Mouse (Mus musculus) MEL (cell line): ENCODE data around the gene Dapk3. TPM values are rescaled to one million over a fixed set of nuclear protein-coding genes. Genes with fewer than 3 reads are reported as not detected.

Source experiments
- DNase-seq: peaks from one replicate; pipeline ENCODE4 v3.0.0; 2011; ENCODE audit warnings: low read depth, low spot score
- H3K27ac ChIP-seq: 2 replicates; pipeline ENCODE4 v1.5.1; 2012; ENCODE audit warnings: low read depth, mild to moderate bottlenecking, control low read depth, low read length, moderate library complexity; ENCODE audit not compliant: control insufficient read depth
- H3K27me3 ChIP-seq, 2 experiments: fragments of 150-350 bp in 1 of 2; sonication (generic) in 1 of 2; 2 replicates each; pipeline ENCODE4 v1.6.1; 2012; ENCODE audit warnings: low read length in 2 of 2, mild to moderate bottlenecking in 2 of 2, improper control_type of control experiment in 1 of 2, moderate library complexity in 1 of 2; ENCODE audit not compliant: insufficient read depth in 2 of 2, control insufficient read depth in 1 of 2
- H3K36me3 ChIP-seq, 2 experiments: 2 replicates each; pipeline ENCODE4 v1.6.1; 2012 to 2014; ENCODE audit warnings: low read length in 2 of 2, improper control_type of control experiment in 1 of 2, inconsistent platforms in 1 of 2, mild to moderate bottlenecking in 1 of 2; ENCODE audit not compliant: insufficient read depth in 2 of 2, control insufficient read depth in 1 of 2
- H3K4me1 ChIP-seq, 2 experiments: fragments of 150-350 bp in 1 of 2; sonication (generic) in 1 of 2; 2 replicates each; pipeline ENCODE4 v1.6.1; 2012; ENCODE audit warnings: low read length in 2 of 2, improper control_type of control experiment in 1 of 2, mild to moderate bottlenecking in 1 of 2; ENCODE audit not compliant: insufficient read depth in 2 of 2, control insufficient read depth in 1 of 2
- H3K4me3 ChIP-seq, 2 experiments: fragments of 150-350 bp in 1 of 2; sonication (generic) in 1 of 2; 2 replicates each; pipeline ENCODE4 v1.5.1; 2012; ENCODE audit warnings: low read depth in 2 of 2, low read length in 2 of 2, mild to moderate bottlenecking in 2 of 2, moderate library complexity in 2 of 2, control low read depth in 1 of 2, improper control_type of control experiment in 1 of 2; ENCODE audit not compliant: control insufficient read depth in 1 of 2, insufficient read depth in 1 of 2
- H3K79me2 ChIP-seq: 2 replicates; pipeline ENCODE4 v1.6.1; 2012; ENCODE audit warnings: mild to moderate bottlenecking, low read length, moderate library complexity; ENCODE audit not compliant: control insufficient read depth, poor library complexity, insufficient read depth
- H3K9ac ChIP-seq: 2 replicates; pipeline ENCODE4 v1.6.1; 2012; ENCODE audit warnings: low read depth, mild to moderate bottlenecking, control low read depth, low read length, moderate library complexity; ENCODE audit not compliant: control insufficient read depth, poor library complexity, severe bottlenecking
- H3K9me3 ChIP-seq: fragments of 150-350 bp; sonication (generic); replicated peaks from 2 replicates; pipeline ENCODE4 v1.6.1; 2012; ENCODE audit warnings: mild to moderate bottlenecking, low read length, improper control_type of control experiment, moderate library complexity; ENCODE audit not compliant: insufficient read depth
- CHD1 ChIP-seq: IDR thresholded peaks from 2 replicates; pipeline ENCODE4 v1.6.1; 2012; ENCODE audit warnings: low read depth, mild to moderate bottlenecking, inconsistent platforms, low read length, improper control_type of control experiment
- ELF1 ChIP-seq: IDR thresholded peaks from 2 replicates; pipeline ENCODE4 v1.6.1; 2014; ENCODE audit warnings: low read depth, mild to moderate bottlenecking, inconsistent platforms, low read length, improper control_type of control experiment, moderate library complexity
- EP300 ChIP-seq, 2 experiments: IDR thresholded peaks; 2 replicates each; pipeline ENCODE4 v1.6.1; 2011; ENCODE audit warnings: improper control_type of control experiment in 2 of 2, low read length in 2 of 2, low read depth in 1 of 2, mild to moderate bottlenecking in 1 of 2
- ETS1 ChIP-seq: IDR thresholded peaks from 2 replicates; pipeline ENCODE4 v1.6.1; 2012; ENCODE audit warnings: low read depth, mild to moderate bottlenecking, inconsistent platforms, low read length, improper control_type of control experiment, moderate library complexity
- GABPA ChIP-seq: IDR thresholded peaks from 2 replicates; pipeline ENCODE4 v1.6.1; 2012; ENCODE audit warnings: low read depth, mild to moderate bottlenecking, inconsistent platforms, low read length, improper control_type of control experiment, moderate library complexity
- GATA1 ChIP-seq: IDR thresholded peaks from 2 replicates; pipeline ENCODE4 v1.6.1; 2011; ENCODE audit warnings: low read depth, low read length, improper control_type of control experiment
- KAT2A ChIP-seq: conservative IDR thresholded peaks from 2 replicates; pipeline ENCODE4 v1.6.1; 2012; ENCODE audit warnings: low read depth, low read length, improper control_type of control experiment, inconsistent platforms
- MAFK ChIP-seq: IDR thresholded peaks from 2 replicates; pipeline ENCODE4 v1.6.1; 2011; ENCODE audit warnings: low read depth, mild to moderate bottlenecking, low read length, improper control_type of control experiment, borderline replicate concordance
- MAX ChIP-seq: IDR thresholded peaks from 2 replicates; pipeline ENCODE4 v1.6.1; 2011; ENCODE audit warnings: low read length, improper control_type of control experiment
- NELFE ChIP-seq: IDR thresholded peaks from 2 replicates; pipeline ENCODE4 v1.6.1; 2011; ENCODE audit warnings: low read depth, low read length, improper control_type of control experiment
- POLR2A ChIP-seq, 2 experiments: IDR thresholded peaks; 2 replicates each; pipeline ENCODE4 v1.6.1; 2011 to 2012; ENCODE audit warnings: low read length in 2 of 2, mild to moderate bottlenecking in 2 of 2, control low read depth in 1 of 2, improper control_type of control experiment in 1 of 2, low read depth in 1 of 2, moderate library complexity in 1 of 2; ENCODE audit not compliant: control insufficient read depth in 1 of 2, insufficient read depth in 1 of 2, poor library complexity in 1 of 2
- POLR2AphosphoS2 ChIP-seq: IDR thresholded peaks from 2 replicates; pipeline ENCODE4 v1.6.1; 2011; ENCODE audit warnings: low read length, improper control_type of control experiment
- RAD21 ChIP-seq: IDR thresholded peaks from 2 replicates; pipeline ENCODE4 v1.6.1; 2011; ENCODE audit warnings: mild to moderate bottlenecking, low read depth, low read length, improper control_type of control experiment
- RCOR1 ChIP-seq: IDR thresholded peaks from 2 replicates; pipeline ENCODE4 v1.6.1; 2012; ENCODE audit warnings: low read depth, mild to moderate bottlenecking, inconsistent platforms, low read length, improper control_type of control experiment
- SIN3A ChIP-seq: IDR thresholded peaks from 2 replicates; pipeline ENCODE4 v1.6.1; 2012; ENCODE audit warnings: low read length, improper control_type of control experiment, inconsistent platforms
- TBP ChIP-seq: IDR thresholded peaks from 2 replicates; pipeline ENCODE4 v1.8.0; 2011; ENCODE audit warnings: low read depth, low read length, improper control_type of control experiment
- UBTF ChIP-seq: IDR thresholded peaks from 2 replicates; pipeline ENCODE4 v1.6.1; 2012; ENCODE audit warnings: low read depth, mild to moderate bottlenecking, inconsistent platforms, low read length, improper control_type of control experiment, moderate library complexity, borderline replicate concordance; ENCODE audit not compliant: insufficient read depth
- USF1 ChIP-seq: IDR thresholded peaks from 2 replicates; pipeline ENCODE4 v1.6.1; 2014; ENCODE audit warnings: low read depth, mild to moderate bottlenecking, inconsistent platforms, low read length, improper control_type of control experiment, moderate library complexity
- USF2 ChIP-seq, 2 experiments: IDR thresholded peaks; 2 replicates each; pipeline ENCODE4 v1.6.1; 2011 to 2012; ENCODE audit warnings: improper control_type of control experiment in 2 of 2, low read length in 2 of 2, borderline replicate concordance in 1 of 2, inconsistent platforms in 1 of 2, low read depth in 1 of 2, mild to moderate bottlenecking in 1 of 2; ENCODE audit not compliant: insufficient read depth in 1 of 2
- ZKSCAN1 ChIP-seq: IDR thresholded peaks from 2 replicates; pipeline ENCODE4 v1.6.1; 2012; ENCODE audit warnings: low read depth, mild to moderate bottlenecking, inconsistent platforms, low read length, improper control_type of control experiment, moderate library complexity
- ZMIZ1 ChIP-seq: IDR thresholded peaks from 2 replicates; pipeline ENCODE4 v1.6.1; 2012; ENCODE audit warnings: low read depth, mild to moderate bottlenecking, inconsistent platforms, low read length, improper control_type of control experiment, moderate library complexity
- ZNF384 ChIP-seq: IDR thresholded peaks from 2 replicates; pipeline ENCODE4 v1.6.1; 2012; ENCODE audit warnings: low read depth, mild to moderate bottlenecking, inconsistent platforms, low read length, improper control_type of control experiment
- polyA plus RNA-seq, 2 experiments: library from polyadenylated mRNA; stranded (reverse) in 1 of 2; unstranded in 1 of 2; fragments of >175 nt in 1 of 2; fragments of >200 nt in 1 of 2; gene quantifications; 2 replicates each; pipeline versions ENCODE4 v1.2.1 to v1.2.4; 2012; ENCODE audit warnings: low replicate concordance in 2 of 2, low read depth in 1 of 2; ENCODE audit not compliant: insufficient read length in 2 of 2, insufficient read depth in 1 of 2, missing spikeins in 1 of 2
- total RNA-seq: library from RNA; depleted of rRNA; stranded (reverse); fragments of 300-350 nt; gene quantifications from 2 replicates; pipeline ENCODE4 v1.2.3, GENCODE M21; 2012

Gene Dapk3
- total and polyA plus RNA-seq, 3 experiments: 42.3 to 79.1 TPM; not detected in 1

DNA sequence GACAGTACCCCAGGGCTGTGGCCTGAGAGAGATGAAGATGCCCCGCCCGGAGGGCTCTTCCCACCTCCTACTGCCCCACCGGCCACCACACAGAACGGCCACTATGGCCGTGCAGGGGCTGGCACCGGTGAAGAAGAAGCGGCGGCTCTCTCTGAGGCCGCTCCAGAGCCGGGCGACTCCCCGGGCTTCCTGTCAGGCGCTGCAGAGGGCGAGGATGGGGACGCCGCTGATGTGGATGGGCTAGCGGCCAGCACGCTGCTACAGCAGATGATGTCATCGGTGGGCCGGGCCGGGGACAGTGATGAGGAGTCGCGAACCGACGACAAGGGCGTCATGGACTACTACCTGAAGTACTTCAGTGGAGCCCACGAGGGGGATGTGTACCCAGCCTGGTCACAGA lies 38.1 kb upstream of the Dapk3 start:
- DNase-seq: no peak
- Histone ChIP-seq H3K4me3 (no peak overlapping the region), H3K9ac (no peak overlapping the region), H3K4me1 (0 out of 4 replicates have a peak, but pooled peaks cover 0 to 2% of the 10 kb centered on the region in 2 experiments), H3K27me3 (no peaks in the 10 kb centered on the region), H3K9me3 (no peaks in the 10 kb centered on the region), H3K27ac (no peak overlapping the region), H3K79me2 (peaks cover 73% of the 10 kb centered on the region), H3K36me3 (peaks cover 5 to 17% of the 10 kb centered on the region in 2 experiments)
- TF ChIP-seq ELF1: no peak
- no peak for TF ChIP-seq POLR2AphosphoS2
- TF ChIP-seq RCOR1: no peak
- TF ChIP-seq USF2 (IDR thresholded peaks at IDR 0.05; ENCODE audit: borderline replicate concordance in 1 of 2, insufficient read depth in 1 of 2, low read depth in 1 of 2, low read length in 2 of 2): no peak
- TF ChIP-seq USF1: no peak
- no peak for TF ChIP-seq UBTF
- TF ChIP-seq RAD21: no peak
- no peak for TF ChIP-seq POLR2A (IDR thresholded peaks at IDR 0.05; ENCODE audit: control insufficient read depth in 1 of 2, insufficient read depth in 1 of 2, low read depth in 1 of 2, low read length in 2 of 2, poor library complexity in 1 of 2)
- TF ChIP-seq GABPA: no peak
- TF ChIP-seq ZNF384: no peak
- no peak for TF ChIP-seq CHD1
- TF ChIP-seq TBP: no peak
- TF ChIP-seq EP300 (IDR thresholded peaks at IDR 0.05; ENCODE audit: low read depth in 1 of 2, low read length in 2 of 2): no peak
- TF ChIP-seq MAFK: no peak
- TF ChIP-seq ZKSCAN1: no peak
- no peak for TF ChIP-seq MAX
- no peak for TF ChIP-seq NELFE
- TF ChIP-seq ETS1: no peak
- no peak for TF ChIP-seq SIN3A

DNA sequence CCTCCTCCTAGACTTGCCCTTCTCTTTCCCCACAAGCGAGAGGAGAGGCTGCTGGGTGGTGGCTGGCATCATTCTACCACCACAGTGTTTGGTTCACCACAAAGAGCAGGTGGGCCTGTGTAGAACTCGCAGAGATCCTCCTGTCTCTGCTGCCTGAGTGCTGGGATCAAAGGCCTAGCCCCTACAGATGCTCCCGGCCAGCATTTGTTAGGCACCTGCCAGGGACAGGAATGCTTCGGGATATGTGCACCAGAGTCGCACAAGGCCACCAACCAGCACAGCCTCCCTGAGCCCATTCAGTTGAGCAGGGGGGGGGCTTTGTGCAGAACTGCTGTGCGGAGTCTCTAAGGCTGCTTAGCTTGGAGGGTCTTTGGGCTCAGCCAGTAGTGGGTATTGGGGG lies 37.5 kb upstream of the Dapk3 start:
- DNase-seq: no peak
- H3K4me1 ChIP-seq: 0 out of 4 replicates have a peak, but pooled peaks cover 0 to 2% of the 10 kb centered on the region in 2 experiments
- peaks cover 5 to 17% of the 10 kb centered on the region in 2 experiments for H3K36me3 ChIP-seq
- TF ChIP-seq GATA1 (no peak), KAT2A (no peak), ZMIZ1 (no peak), ELF1 (no peak), ZKSCAN1 (no peak)
- no peak overlapping the region for H3K27ac ChIP-seq
- H3K27me3 ChIP-seq: no peaks in the 10 kb centered on the region
- no peak overlapping the region for H3K4me3 ChIP-seq
- no peaks in the 10 kb centered on the region for H3K9me3 ChIP-seq
- H3K9ac ChIP-seq: no peak overlapping the region
- peaks cover 70% of the 10 kb centered on the region for H3K79me2 ChIP-seq
